Mouse (Mus musculus): ENCODE measurements around the gene Myl6b.

- no peak for TF ChIP-seq CTCF (IDR thresholded peaks at IDR 0.05)
- no peak for TF ChIP-seq EP300 (IDR thresholded peaks at IDR 0.05)
Measured at GRCm38 (mm10) chr10:128511189-128511588, 12.7 kb upstream of the Myl6b start.
